Mouse (Mus musculus): Measurements from ENCODE around the gene Eefsec. TPM values are rescaled to one million over a fixed set of nuclear protein-coding genes. Genes with fewer than 3 reads are reported as not detected.

The Eefsec gene
- total RNA-seq, 2 experiments from 2014 or later, result 10.0 to 17.4 TPM

- no peak for DNase-seq (ENCODE audit: low spot score in 2 of 2)
Observed at GRCm38 (mm10) chr6:88215797-88216196, 230.5 kb downstream of the Eefsec start.

- DNase-seq (ENCODE audit: low spot score in 2 of 2), result no peak
Observed at GRCm38 (mm10) chr6:88210182-88210581, 236.2 kb downstream of the Eefsec start.

GRCm38 (mm10) chr6:88209453-88209852 is 236.9 kb downstream of the Eefsec start:
- DNase-seq (ENCODE audit: low spot score in 2 of 2), result no peak

GRCm38 (mm10) chr6:88208321-88208720 is 238.0 kb downstream of the Eefsec start:
- no peak for DNase-seq (ENCODE audit: low spot score in 2 of 2)

GRCm38 (mm10) chr6:88207403-88208033 is 238.8 kb downstream of the Eefsec start:
- no peak for DNase-seq (ENCODE audit: low spot score in 2 of 2)

Other genes with a start within 250 kb of the Eefsec start
- not detected for gene Dnajb8, start 224.3 kb downstream of the Eefsec start, total RNA-seq (2021)
- gene Ruvbl1, start 18.9 kb upstream of the Eefsec start, total RNA-seq (2021), result 10 to 100 TPM; 31.0 to 36.9 TPM
- gene Sec61a1, start 72.4 kb upstream of the Eefsec start, total RNA-seq (2021), result 100 to 1,000 TPM; 168 to 207 TPM
- 1 to 10 TPM in 1 of 2 experiments, under 1 TPM in 1; 0.89 to 3.0 TPM for gene Kbtbd12, start 191.4 kb upstream of the Eefsec start, total RNA-seq (2021)